Mouse (Mus musculus): ENCODE measurements at regions not wholly inside any gene's neighbourhood (a gene's known extent, or its start where the extent isn't known, plus 50 kb on each side); places are given as distances from the start of the nearest gene placed in this dataset.

DNA sequence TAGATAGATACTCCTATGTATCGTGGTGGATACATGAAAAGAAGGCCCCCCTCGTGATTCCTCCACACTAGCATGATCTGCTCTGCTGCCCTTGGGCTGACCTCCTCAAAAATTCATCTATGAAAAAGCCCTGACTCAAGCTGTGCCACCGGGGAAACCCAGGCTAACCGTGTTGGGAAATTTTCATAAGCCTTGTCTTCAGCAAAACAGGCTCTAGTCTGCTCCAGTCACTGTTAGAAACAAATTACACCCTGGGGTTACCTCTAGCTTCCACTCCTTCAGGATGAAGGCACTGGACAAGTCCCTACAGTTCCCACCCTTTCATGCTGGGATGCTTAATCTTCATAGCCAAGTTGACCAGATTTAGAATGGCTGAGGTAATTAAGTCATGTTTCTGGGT, 315.0 kb upstream of the Nrp1 start:
- in situ Hi-C loops (cut with MboI, MseI) = no loop called here

DNA sequence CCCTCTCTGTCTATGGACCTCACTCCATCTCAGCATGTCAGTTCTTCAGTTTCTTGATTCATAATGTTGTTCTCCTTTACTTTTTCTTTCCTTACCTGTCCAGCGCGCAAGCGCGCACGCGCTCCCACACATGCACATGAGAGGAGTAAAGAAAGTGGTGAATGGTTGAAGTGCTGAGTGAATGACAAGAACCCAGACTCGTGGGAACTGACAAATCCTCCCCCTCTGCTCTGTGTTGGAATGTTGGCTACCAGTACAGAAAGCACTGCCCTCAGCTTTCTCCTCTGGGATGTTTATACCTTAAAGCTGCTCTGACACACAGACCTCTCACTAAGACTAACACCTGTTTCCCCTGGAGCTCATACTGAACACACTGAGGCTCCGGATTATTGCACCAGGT, 302.2 kb upstream of the Nrp1 start:
- in situ Hi-C loops (cut with MboI, MseI) = no loop called here

DNA sequence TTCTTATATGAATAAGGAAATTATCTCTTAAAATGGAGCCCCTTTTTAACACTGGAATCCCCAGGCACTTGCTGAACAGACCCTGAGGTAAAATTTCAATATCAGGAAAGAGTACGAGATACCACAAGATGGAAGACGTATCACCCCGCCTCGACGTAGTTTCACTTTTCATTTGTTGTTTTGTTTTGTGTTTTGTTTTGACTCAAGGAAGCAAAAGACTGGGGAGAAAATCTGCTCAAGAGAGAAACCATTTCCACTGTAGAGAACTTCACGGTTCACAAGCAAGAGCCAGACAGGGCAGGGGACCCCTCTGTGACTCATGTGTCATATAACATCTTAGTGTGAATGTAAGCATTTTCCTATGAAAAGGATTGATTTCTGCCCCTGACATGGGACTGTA, 300.6 kb upstream of the Nrp1 start:
- in situ Hi-C loops (cut with MboI, MseI) = no loop called here

DNA sequence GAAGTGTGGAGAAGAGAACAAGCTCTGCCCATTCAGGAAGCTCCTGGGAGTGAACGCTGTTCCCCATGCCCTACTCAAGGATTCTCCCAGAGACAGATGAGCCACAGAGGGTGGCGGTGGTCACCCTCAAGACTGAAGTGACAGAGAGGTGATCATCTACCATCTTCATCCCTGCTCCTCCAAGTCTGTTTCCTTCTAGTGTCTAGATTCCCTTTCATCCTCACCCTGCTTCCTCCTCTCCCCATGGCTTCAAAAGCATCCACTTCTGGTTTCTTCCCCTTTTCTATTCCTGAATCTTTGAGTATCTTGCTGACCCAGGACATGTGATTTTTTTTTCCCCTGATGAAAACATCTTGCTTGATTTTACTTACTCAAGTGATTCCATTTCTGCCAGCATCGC, 298.6 kb upstream of the Nrp1 start:
- in situ Hi-C loops (cut with MboI, MseI) = no loop called here

DNA sequence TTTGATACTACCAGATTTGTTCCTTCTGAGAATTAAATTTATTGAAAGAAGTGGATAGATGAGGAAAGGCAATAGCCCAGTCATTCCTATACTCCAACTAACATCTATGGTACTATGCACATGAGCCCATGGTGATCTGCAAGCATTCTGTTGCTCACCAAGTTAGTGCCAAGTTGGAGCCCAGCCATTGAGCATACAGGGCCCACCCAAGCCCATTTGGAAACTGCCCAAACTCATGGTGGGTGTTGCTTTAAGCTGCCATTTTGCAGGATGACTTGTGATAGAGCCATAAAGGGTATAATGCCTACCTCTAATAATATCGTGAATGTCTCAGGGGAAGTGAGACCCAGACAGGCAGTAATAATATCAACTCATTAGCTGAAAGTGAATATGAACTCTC, 294.2 kb upstream of the Nrp1 start:
- in situ Hi-C loops (cut with MboI, MseI) = no loop called here

DNA sequence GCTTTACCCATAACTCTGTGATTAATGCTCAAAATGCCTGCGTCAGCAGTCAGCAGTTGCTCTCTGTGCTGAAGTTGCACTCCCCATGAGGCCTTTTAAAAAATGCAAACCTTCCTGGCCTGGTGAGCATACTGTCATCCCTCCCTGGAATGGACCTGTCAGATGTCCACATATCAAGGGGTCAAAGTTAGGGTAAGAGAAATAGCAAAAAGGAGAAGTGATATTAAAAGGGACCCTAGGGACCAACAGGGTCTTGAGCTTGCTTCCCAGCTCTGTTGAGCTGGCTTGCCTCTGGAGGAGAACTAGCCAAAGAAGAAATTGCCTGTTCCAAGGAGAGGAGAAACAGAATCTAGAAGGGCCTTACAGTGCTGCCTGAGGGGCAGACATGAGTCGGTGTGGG, 293.3 kb upstream of the Nrp1 start:
- in situ Hi-C loops (cut with MboI, MseI) = no loop called here

DNA sequence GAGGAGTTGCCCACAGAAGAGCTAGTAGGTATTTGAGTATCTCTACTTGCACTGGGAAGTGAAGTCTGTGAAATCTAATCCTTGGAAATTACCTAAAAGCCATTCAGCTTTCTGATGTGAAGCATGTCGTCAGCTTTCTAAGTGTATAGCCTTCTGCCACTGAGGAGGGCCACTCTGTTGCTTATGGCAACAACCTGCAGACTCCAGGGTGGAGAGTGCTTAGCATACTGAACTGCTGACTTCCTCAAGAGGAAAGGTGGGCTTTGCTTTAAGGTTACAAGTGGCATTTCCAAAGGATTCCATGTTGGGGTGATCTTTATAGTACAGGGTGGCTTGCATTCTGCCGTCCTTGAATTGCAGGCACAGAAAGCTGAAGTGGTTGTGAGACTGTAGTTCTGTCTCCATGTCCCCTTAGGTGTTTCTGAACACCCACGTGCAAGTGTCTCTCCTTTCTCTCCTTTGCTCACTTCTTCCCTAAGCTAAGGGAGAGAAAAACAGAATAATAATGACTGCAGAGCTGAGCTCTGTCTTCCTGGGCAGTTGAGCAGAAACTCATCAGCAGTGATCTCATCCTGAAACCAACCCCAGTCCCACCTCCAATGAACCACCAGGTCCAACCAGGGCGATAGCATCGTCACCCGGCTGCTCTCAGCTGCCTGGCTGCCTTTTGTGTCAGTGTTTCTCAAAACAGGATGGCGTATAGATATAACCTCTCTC, 292.3 kb upstream of the Nrp1 start:
- in situ Hi-C loops (cut with MboI, MseI) = no loop called here

DNA sequence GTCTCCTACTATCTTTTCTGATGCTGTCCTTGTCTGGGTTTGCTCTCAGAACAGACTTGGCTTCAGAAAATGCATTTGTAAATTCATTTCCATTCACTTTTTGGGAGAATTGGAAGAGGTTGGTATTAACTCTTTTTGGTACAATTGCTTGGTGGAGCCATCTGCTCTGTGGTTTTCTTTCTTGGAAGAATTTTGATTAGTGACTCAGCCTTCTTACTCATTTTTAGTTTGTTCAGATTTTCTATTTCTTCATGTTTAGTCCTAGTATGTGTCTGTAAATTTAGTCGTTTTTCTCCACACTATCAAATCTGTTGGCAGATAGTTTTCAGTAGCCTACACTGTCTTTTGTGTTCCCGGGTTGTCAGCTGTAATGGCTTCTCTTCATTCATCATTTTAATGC, 288.7 kb upstream of the Nrp1 start:
- in situ Hi-C loops (cut with MboI, MseI) = no loop called here

DNA sequence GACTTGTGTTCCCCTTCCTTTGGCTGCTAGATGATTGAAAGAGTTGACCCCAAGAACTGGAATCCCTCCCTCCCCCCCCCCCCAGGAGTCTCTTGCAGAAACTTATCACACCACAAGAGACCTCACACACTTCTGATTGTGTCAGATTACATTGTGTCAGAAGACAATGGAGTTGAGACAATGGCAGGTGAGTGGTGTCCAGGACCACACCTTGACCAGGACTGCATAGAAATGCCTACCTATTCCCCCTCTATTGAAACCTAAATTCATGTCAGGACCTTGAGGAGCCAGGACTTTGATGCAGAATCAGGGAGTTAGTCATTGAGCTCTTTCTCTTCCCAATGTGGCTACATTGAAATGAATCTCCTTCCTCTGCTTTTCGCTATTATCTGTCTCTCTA, 282.8 kb upstream of the Nrp1 start:
- in situ Hi-C loops (cut with MboI, MseI) = no loop called here

DNA sequence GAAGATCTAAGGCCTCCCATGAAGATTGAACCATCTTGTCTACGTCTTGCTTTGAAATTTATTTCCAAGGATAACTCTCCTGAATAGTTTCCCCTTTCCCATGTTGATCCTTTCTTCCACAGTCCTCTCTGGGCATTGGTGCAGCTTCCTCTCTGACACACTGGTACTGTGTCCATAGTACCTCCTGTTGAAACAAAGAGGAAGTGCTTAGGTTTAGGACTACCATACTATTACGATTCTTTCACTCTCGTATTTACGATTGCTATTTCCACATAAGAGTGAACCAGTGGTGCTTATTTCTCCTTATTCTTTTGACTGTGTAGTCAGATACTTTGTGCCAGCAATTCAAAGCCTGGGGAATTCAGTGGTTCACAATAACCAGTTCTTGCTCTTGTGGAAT, 282.2 kb upstream of the Nrp1 start:
- in situ Hi-C loops (cut with MboI, MseI) = no loop called here

DNA sequence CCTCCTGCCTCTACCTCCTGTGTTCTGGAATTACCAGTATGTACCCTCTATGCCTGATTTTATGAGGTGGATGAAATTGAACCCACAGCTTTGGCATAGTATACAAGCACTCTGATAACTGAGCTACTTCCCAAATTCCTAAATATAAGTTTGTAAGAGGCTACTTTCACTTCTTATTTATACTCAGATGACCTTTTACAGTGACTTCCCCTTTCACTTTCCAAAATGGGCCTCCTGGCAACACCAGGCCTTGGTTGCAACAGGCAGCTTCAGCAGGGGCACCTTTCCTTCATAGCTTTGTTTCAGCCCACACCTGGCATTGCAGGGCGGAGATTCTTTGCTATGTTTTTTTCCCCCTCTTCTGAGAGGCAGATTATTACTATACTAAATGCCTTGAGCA, 279.7 kb upstream of the Nrp1 start:
- in situ Hi-C loops (cut with MboI, MseI) = no loop called here

DNA sequence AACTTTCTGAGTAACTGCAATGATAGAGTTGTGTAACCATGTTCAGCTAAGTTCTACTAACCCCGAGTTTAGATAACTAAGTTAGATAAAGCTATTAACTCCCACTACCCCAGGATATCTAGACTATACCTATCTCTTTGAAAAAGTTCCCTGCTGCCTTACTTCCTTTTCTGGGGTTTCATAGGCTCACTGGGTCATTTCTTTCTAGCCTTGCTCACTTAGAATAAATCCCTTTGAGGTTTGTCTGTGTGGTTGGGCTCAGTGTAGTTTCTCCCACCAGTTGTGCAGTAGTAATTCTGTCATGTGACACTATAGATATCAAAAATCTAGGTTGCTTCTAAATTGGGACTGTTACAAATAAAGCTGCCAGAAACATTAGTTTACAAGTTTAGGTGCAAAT, 272.6 kb upstream of the Nrp1 start:
- in situ Hi-C loops (cut with MboI, MseI) = no loop called here

DNA sequence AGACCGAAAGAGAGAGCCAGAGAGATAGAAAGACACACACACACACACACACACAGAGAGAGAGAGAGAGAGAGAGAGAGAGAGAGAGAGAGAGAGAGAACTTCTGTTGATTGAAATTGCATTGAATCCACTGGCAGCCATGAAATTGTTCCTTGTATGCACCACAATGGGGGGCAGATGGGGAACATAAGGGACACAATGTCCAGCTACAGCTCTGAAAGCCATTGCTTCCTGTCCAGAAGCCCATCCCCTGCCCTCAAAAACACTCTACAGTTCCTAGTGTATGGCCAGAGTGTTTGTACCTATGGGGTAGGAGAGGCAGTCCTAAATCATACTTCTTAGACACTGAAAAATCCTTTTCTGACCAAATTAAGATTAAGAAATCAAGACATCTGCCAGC, 270.9 kb upstream of the Nrp1 start:
- in situ Hi-C loops (cut with MboI, MseI) = no loop called here

DNA sequence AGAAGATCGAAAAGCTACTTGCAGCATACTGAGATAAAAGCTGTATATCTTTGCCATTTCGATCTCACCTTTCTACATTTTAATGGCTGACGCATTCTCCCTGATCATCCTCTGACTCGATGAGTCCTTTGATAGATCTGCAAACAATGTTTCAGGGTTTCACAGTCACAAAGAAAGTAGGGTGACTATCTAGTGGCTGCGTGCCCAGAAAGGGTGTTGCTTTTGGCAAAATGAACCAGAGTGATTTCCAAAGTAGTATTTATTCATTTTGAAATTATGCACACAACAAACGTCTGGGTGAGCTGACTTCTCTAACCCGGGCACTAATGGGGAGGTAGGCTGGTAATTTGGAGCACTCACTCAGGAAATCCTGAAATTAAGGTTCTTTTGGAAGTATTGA, 265.6 kb upstream of the Nrp1 start:
- in situ Hi-C loops (cut with MboI, MseI) = no loop called here

DNA sequence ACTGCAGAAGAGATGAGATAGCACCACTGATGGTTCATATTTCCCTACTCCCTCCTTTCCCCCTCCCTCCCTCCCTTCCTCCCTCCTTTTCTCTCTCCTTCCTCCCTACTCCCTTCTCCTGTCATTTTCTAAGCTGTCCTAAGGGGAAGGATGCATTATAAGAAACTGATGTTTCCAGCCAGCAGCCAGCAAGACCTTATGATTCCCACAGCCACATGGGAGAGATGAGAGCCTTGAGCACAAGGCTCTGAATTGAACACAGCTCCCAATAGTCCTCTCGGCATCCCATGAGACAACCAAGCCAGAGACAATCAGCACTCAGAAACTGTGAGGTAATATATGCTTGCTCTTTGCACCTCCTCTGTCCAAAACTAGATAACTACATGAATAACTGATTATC, 263.0 kb upstream of the Nrp1 start:
- in situ Hi-C loops (cut with MboI, MseI) = no loop called here

DNA sequence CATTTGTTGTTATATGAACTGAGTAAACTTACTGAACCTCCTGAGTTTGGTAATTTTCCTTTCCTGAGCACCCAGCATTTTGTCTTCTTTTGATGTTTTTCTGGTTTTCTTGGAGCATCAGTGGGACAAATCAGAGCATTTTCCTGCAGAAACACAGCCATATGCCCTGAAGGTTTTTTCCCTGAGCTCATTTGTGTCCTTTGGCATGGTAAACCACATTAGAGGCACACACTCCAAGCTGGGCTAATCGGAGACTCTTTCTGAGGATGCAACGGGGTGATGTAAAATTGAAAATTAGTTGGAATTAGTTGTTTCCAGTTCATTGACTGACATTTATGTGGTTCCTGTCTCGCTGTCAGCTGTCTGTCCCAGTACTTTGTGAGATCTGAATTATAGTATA, 260.8 kb upstream of the Nrp1 start:
- in situ Hi-C loops (cut with MboI, MseI) = no loop called here

DNA sequence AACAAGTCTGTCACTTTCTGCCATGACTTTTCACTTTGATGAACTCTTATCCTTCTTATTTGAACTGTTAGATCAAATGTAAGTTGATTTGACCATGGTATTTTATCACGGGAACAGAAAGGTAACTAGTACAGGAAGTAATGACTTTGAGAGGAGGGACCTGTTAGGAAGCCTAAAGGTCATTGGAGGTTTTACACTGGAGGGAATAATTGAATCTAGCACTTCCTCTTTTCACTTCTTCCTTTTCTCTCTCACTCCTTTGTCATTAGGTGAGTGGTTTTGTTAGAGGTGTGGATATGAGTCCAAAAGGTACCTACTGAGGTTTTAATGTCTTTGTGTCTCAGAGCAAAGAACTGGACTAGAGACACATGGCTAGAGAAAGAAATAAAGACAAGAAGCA, 255.0 kb upstream of the Nrp1 start:
- in situ Hi-C loops (cut with MboI, MseI) = loop anchor here (5.0 kb wide), 1 partner anchor 631 kb away; no protein-coding TSS in a partner anchor

DNA sequence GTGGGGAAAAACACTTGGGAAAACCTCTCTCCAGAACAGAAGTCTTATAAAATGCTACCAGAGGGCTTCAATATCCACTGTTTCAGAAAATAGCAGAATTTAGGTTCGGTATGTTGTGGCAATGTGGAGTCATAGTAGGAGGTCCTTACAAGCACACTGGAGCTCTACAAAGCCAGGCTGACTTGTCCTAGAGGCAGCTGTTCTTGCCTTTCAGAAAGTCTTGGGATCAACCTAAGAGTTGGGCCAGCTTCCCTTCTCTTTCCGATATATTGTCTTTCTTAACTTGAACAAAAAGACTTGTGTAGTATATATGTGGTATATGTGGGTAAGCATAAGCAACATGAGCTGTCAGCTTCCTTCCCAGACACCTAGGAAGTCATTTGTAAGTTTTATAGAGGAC, 251.8 kb upstream of the Nrp1 start:
- in situ Hi-C loops (cut with MboI, MseI) = no loop called here

DNA sequence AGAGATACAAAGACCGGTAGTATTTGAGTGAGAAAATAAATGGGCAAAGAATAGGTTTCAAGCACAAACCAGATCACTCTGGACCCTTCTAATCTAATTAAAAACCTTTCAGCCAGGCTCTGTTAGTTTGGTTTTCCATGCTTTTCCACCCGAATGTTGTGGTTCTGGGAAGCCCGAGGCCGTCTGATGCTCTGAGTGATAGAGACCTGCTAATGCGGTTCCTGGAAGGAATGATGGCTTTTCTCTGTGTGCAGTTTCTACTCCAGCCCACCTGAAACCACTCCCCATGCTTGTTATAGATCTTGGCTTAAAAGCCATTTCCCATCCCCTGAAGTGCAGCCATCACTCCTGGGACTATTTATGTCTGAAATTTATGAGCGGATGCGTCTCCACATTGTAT, 251.4 kb upstream of the Nrp1 start:
- in situ Hi-C loops (cut with MboI, MseI) = no loop called here

DNA sequence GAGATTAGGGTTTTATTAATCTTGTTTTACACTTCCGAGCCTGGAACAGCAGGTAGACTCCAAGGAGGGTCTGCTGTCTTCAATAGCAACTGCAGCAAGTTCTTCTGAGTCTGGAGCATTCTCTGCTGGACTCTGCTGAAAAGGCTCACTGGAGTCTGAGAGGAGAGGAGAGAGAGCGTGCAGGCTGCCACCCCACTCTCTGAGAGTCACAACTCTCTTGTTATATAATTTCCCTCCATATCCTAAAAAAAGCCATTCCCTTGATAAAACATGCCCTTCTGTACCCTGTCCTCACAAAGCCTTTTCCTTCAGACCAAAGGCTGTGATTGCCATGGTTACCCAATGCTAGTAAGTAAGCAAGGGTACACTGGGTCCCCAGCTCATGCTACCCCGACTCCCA, 249.4 kb upstream of the Nrp1 start:
- in situ Hi-C loops (cut with MboI, MseI) = no loop called here

DNA sequence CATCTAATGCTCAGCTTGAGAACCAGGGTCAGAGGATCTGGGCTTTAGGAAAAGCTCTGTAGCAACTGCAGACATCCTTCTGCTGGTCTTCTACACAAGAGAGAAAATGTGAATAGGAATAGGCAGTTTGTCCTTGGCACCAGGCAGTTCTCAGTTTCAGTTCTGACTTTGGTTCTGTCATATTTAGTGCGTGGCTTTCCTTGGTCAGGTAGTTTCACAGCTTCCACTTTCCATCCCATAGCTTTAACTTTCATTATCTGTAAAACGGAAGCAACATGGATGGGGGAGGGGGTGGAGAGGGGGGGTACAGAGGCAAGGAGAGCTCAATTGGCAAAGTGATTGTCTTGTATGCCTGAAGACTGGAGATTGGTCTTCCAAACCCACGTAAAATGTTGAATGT, 247.3 kb upstream of the Nrp1 start:
- in situ Hi-C loops (cut with MboI, MseI) = no loop called here

DNA sequence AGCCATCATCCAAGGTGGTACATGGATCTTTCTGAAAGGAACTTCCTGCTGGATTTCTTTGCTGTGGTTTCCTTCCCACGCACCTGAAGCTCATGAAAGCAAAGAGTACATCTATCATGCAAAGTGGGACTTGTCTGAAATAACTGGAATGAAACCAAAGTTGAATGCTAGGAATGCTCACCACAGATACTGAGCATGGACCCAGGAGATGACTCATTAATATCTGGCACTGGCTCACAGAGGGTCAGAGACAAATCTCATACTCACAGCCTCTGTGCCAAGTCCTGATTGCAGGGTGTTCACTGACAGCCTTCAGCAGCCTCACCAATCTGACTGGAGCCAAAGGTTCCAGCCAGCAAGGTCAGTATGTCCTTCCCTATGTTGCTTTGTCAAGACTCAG, 245.3 kb upstream of the Nrp1 start:
- in situ Hi-C loops (cut with MboI, MseI) = no loop called here

DNA sequence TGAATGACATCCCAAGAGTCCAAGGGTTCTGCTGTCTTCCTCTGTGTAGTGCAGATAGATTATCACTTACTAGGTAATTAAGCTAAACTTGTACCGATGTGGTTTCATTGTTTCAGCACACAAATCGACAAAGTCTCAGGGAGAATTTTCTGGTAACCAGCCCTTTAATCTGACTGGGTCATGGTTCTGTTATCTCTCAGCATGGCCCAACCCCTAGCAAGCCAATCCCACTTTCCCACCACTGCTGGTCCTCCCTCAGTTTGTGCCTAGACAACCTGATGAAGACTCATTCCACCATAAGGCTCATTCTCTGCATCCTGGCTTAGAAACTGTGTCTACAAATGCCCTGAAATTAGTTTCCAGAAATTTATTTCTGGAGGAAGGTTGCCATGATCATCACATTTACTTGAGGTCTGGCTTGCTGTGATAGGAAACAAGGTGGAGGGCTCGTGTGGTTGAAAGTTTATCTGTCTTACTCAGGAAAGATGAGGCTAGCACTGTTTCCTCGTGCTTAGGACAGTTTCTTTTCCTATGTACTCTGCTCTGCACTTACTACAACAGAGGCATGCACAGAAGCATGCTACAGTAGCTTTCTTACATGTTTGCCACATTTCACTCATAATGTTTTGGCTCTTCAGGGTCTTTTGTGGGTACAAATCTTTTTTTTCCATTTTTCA, 217.0 kb upstream of the Nrp1 start:
- in situ Hi-C loops (cut with MboI, MseI) = no loop called here
